Comparison of ENCODE assay signal across 9 mouse cellular contexts in the genomic region with DNA sequence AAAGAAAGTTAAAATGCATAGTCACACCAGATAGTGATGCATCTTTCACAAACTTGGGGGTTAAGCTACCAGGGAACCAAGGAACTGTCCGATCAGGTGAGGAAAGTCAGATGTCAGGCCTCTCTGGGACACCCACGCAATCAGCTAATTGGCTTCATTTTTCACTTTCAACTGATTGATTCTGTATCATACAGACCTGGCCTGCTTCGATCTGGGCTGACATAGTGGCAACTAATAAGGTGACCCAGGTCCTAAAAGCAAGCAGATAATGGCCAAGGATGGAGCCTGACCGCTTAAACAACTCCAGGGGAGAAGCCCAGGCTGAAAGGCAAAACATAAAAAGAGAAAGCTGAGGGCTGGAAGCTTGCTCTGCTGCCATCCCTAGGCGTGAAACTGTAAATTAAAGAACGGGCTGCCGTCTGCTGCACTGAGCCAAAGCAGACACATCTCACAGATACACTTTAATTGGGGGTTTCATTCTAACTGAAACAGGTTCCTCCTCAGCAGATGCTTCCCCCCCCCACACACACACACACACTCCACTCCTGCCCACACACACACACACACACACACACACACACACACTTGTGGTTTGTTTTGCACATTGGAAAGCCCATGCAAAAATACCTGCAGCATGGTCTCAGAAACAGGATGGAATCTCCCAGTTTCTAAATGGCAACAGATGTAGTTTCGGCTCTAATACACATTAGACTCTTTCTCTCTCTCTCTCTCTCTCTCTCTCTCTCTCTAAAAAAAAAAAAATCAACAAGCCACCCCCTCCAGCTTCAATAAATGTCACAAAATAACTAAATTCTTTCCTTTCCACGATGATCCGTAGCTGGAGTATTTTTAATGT.
DNase-seq lines count a peak whose midpoint lies in the region.
"Had no signal": no experiment of that assay in that cellular context is flagged by ENCODE, and none has a peak within 500 bp of the region (broad histone marks: within the 10 kb centered on the region; RNA-seq: fewer than 3 reads in every experiment).

No protein-coding gene starts in this region.

- DNase-seq in heart, adult 11 months: peak; percentile 70
- no peak for DNase-seq in heart, postnatal 14 days
- peak; percentile 20 for DNase-seq in retina, postnatal 1 day
- no peak for DNase-seq in retina, embryonic 14.5 days (ENCODE audit: low spot score)
- peak; percentile 10 for DNase-seq in left cerebral cortex, postnatal 4 days
- DNase-seq in thymus, postnatal 4 days: no peak
- no peak for DNase-seq in urinary bladder, postnatal 4 days (ENCODE audit: low spot score in 2 of 2)
- DNase-seq in adrenal gland, postnatal 25 days: no peak
- DNase-seq: cerebellum, adult 18-20 months had no signal

- intact Hi-C loops in heart, postnatal 14 days (cut with DNase I): loop anchor here (10.0 kb wide), 3 partner anchors 414 to 714 kb away; no protein-coding TSS in a partner anchor
- intact Hi-C loops in left cerebral cortex, postnatal 4 days (cut with DNase I): loop anchor here (5.0 to 10.0 kb wide), 2 partner anchors 414 to 1359 kb away; no protein-coding TSS in a partner anchor

Comparison
In these comparisons a context has a peak if more than half of its experiments do, and no peak if none do; other contexts are left out.
1. DNase-seq: peak in heart, adult 11 months (single experiment), retina, postnatal 1 day (single experiment) and left cerebral cortex, postnatal 4 days (single experiment); none in heart, postnatal 14 days (0 of 2), retina, embryonic 14.5 days (single experiment), thymus, postnatal 4 days (single experiment), urinary bladder, postnatal 4 days (0 of 2) and adrenal gland, postnatal 25 days (single experiment).